ENCODE assay signal across 8 mouse cellular contexts in genomic region chr7:141363106-141363751, GRCm38 (mm10). TPM values are rescaled to one million over a fixed set of nuclear protein-coding genes. Genes with fewer than 3 reads are reported as not detected.
A peak's percentile ranks its signal among the peaks of the same experiment; 100 is the strongest.
DNase-seq lines count a peak whose midpoint lies in the region; ATAC-seq lines count a peak whose summit lies in the region.

No protein-coding gene starts in this region.

- no peaks in the 10 kb centered on the region for H3K9me3 ChIP-seq in kidney, embryonic 14.5 days (ENCODE audit: control insufficient read depth, low read length)
- H3K9me3 ChIP-seq in limb, embryonic 15.5 days = no peaks in the 10 kb centered on the region
- H3K9me3 ChIP-seq in neural tube, embryonic 11.5 days (ENCODE audit: control insufficient read depth, low read length) = no peaks in the 10 kb centered on the region

- H3K4me2 ChIP-seq in kidney, embryonic 14.5 days (replicated peaks; ENCODE audit: low read depth, low read length) = no peak overlapping the region
- H3K4me2 ChIP-seq in limb, embryonic 15.5 days = no peak overlapping the region
- H3K4me2 ChIP-seq in neural tube, embryonic 11.5 days (ENCODE audit: low read depth) = no peak overlapping the region

- no peak overlapping the region for H3K4me3 ChIP-seq in kidney, embryonic 14.5 days (ENCODE audit: low read length)
- H3K4me3 ChIP-seq in limb, embryonic 15.5 days = no peak overlapping the region
- H3K4me3 ChIP-seq in neural tube, embryonic 11.5 days (ENCODE audit: low read depth, low read length) = no peak overlapping the region

- H3K36me3 ChIP-seq in kidney, embryonic 14.5 days (ENCODE audit: control insufficient read depth, insufficient read depth, low read length) = no peaks in the 10 kb centered on the region
- H3K36me3 ChIP-seq in limb, embryonic 15.5 days = no peaks in the 10 kb centered on the region
- H3K36me3 ChIP-seq in neural tube, embryonic 11.5 days (ENCODE audit: control insufficient read depth, insufficient read depth, low read length) = no peaks in the 10 kb centered on the region

- H3K9ac ChIP-seq in kidney, embryonic 14.5 days (ENCODE audit: low read depth, low read length) = no peak overlapping the region
- no peak overlapping the region for H3K9ac ChIP-seq in limb, embryonic 15.5 days
- no peak overlapping the region for H3K9ac ChIP-seq in neural tube, embryonic 11.5 days (ENCODE audit: low read length)

- 50% methylated on average over 4 of the region's 4 CpGs for WGBS in kidney, embryonic 14.5 days
- 51% methylated on average over 4 of the region's 4 CpGs for WGBS in limb, embryonic 15.5 days
- WGBS in neural tube, embryonic 11.5 days = 66% methylated on average over 4 of the region's 4 CpGs

- H3K27me3 ChIP-seq in kidney, embryonic 14.5 days (ENCODE audit: control insufficient read depth, insufficient read depth, low read length) = peaks cover 8% of the 10 kb centered on the region
- peaks cover 19% of the 10 kb centered on the region for H3K27me3 ChIP-seq in limb, embryonic 15.5 days
- peaks cover 9% of the 10 kb centered on the region; the same call in 1 of the 2 replicates for H3K27me3 ChIP-seq in neural tube, embryonic 11.5 days (ENCODE audit: control insufficient read depth, insufficient read depth, low read length)

- ATAC-seq in kidney, embryonic 14.5 days (ENCODE audit: low FRiP score, low TSS enrichment) = peak; percentile 70
- 0 out of 2 replicates have a peak, but pooled peaks have one; percentile 45 for ATAC-seq in limb, embryonic 15.5 days (ENCODE audit: insufficient number of reproducible peaks, low FRiP score, low TSS enrichment, low read depth)
- no peak for ATAC-seq in neural tube, embryonic 11.5 days (ENCODE audit: insufficient read depth, low FRiP score, low TSS enrichment)

- DNase-seq in 416B (ENCODE audit: low read depth) = peak; percentile 84
- peak; percentile 89 for DNase-seq in NIH3T3 (ENCODE audit: low read depth)
- DNase-seq in cerebellum, postnatal 14 days = peak; percentile 93
- peak; percentile 66 to 80 for DNase-seq in heart, adult 18-20 months
- peak; percentile 70 for DNase-seq in neural tube, embryonic 11.5 days (ENCODE audit: low spot score)
- DNase-seq in testis, postnatal 14 days (ENCODE audit: low spot score) = peak; percentile 62

- H3K27ac ChIP-seq in kidney, embryonic 14.5 days (ENCODE audit: low read depth, low read length) = no peak overlapping the region
- no peak overlapping the region for H3K27ac ChIP-seq in limb, embryonic 15.5 days
- no peak overlapping the region for H3K27ac ChIP-seq in neural tube, embryonic 11.5 days (ENCODE audit: low read depth, low read length)

- no peaks in the 10 kb centered on the region for H3K4me1 ChIP-seq in kidney, embryonic 14.5 days (ENCODE audit: control insufficient read depth, insufficient read depth, low read length)
- peaks cover 5% of the 10 kb centered on the region; the same call in 1 of the 2 replicates for H3K4me1 ChIP-seq in limb, embryonic 15.5 days
- no peaks in the 10 kb centered on the region for H3K4me1 ChIP-seq in neural tube, embryonic 11.5 days (ENCODE audit: control insufficient read depth, insufficient read depth, low read length)

RNA-seq across cellular contexts. Expression of gene Eps8l2, which starts 24.5 kb away (rescaled TPM):
- 1 to 10 TPM; 1.7 to 3.0 TPM for total RNA-seq in heart, adult 18-20 months (2021)
- polyA plus RNA-seq in kidney, embryonic 14.5 days (2014; fragmentation: Nextera tagmentation; extraction: Ambion mirVana) = 9.6 and 18.0 TPM in 2 replicates
- 42.7 and 43.9 TPM in 2 replicates for polyA plus RNA-seq in limb, embryonic 15.5 days (2015; fragmentation: Nextera tagmentation; extraction: Ambion mirVana)
- polyA plus RNA-seq in neural tube, embryonic 11.5 days (2014; fragmentation: Nextera tagmentation; extraction: Ambion mirVana) = 2.2 TPM in 2 replicates

RNA-seq across cellular contexts. Expression of gene Taldo1, which starts 28.8 kb away (rescaled TPM):
- total RNA-seq in heart, adult 18-20 months (2021) = 100 to 1,000 TPM; 106 to 141 TPM
- 321 and 322 TPM in 2 replicates for polyA plus RNA-seq in kidney, embryonic 14.5 days (2014; fragmentation: Nextera tagmentation; extraction: Ambion mirVana)
- 272 and 290 TPM in 2 replicates for polyA plus RNA-seq in limb, embryonic 15.5 days (2015; fragmentation: Nextera tagmentation; extraction: Ambion mirVana)
- 359 and 371 TPM in 2 replicates for polyA plus RNA-seq in neural tube, embryonic 11.5 days (2014; fragmentation: Nextera tagmentation; extraction: Ambion mirVana)

RNA-seq across cellular contexts. Expression of gene Tmem80, which starts 35.7 kb away (rescaled TPM):
- total RNA-seq in heart, adult 18-20 months (2021) = 10 to 100 TPM; 14.6 to 15.7 TPM
- polyA plus RNA-seq in kidney, embryonic 14.5 days (2014; fragmentation: Nextera tagmentation; extraction: Ambion mirVana) = 36.7 and 46.8 TPM in 2 replicates
- 35.9 and 38.5 TPM in 2 replicates for polyA plus RNA-seq in limb, embryonic 15.5 days (2015; fragmentation: Nextera tagmentation; extraction: Ambion mirVana)
- 29.3 and 32.6 TPM in 2 replicates for polyA plus RNA-seq in neural tube, embryonic 11.5 days (2014; fragmentation: Nextera tagmentation; extraction: Ambion mirVana)

RNA-seq across cellular contexts. Expression of gene Deaf1, which starts 35.7 kb away (rescaled TPM):
- 10 to 100 TPM; 11.7 to 12.6 TPM for total RNA-seq in heart, adult 18-20 months (2021)
- 64.0 and 79.7 TPM in 2 replicates for polyA plus RNA-seq in kidney, embryonic 14.5 days (2014; fragmentation: Nextera tagmentation; extraction: Ambion mirVana)
- 68.6 and 70.8 TPM in 2 replicates for polyA plus RNA-seq in limb, embryonic 15.5 days (2015; fragmentation: Nextera tagmentation; extraction: Ambion mirVana)
- polyA plus RNA-seq in neural tube, embryonic 11.5 days (2014; fragmentation: Nextera tagmentation; extraction: Ambion mirVana) = 72.3 and 90.1 TPM in 2 replicates

RNA-seq across cellular contexts. Expression of gene Gatd1, which starts 50.7 kb away (rescaled TPM):
- total RNA-seq in heart, adult 18-20 months (2021) = 10 to 100 TPM; 11.3 to 12.4 TPM
- polyA plus RNA-seq in kidney, embryonic 14.5 days (2014; fragmentation: Nextera tagmentation; extraction: Ambion mirVana) = 50.7 and 54.5 TPM in 2 replicates
- 62.8 and 62.9 TPM in 2 replicates for polyA plus RNA-seq in limb, embryonic 15.5 days (2015; fragmentation: Nextera tagmentation; extraction: Ambion mirVana)
- 44.1 and 46.0 TPM in 2 replicates for polyA plus RNA-seq in neural tube, embryonic 11.5 days (2014; fragmentation: Nextera tagmentation; extraction: Ambion mirVana)
